Mouse (Mus musculus): ENCODE measurements around the gene Espl1. TPM values are rescaled to one million over a fixed set of nuclear protein-coding genes. Genes with fewer than 3 reads are reported as not detected.

Espl1 gene
- polyA plus RNA-seq, 1 experiment from 2014 or later: 23.0 TPM

GRCm38 (mm10) chr15:102356501-102357325, 60.6 kb downstream of the Espl1 start:
- Histone ChIP-seq H3K9ac (no peak overlapping the region), H3K27ac (replicated peaks) (no peak overlapping the region), H3K36me3 (replicated peaks) (no peaks in the 10 kb centered on the region), H3K4me3 (replicated peaks) (no peak overlapping the region), H3K4me1 (replicated peaks) (peaks cover 22% of the 10 kb centered on the region), H3K27me3 (peaks cover 91% of the 10 kb centered on the region), H3K4me2 (peak overlapping the region; percentile 79), H3K9me3 (replicated peaks) (no peaks in the 10 kb centered on the region)
- no peak for ATAC-seq (ENCODE audit: insufficient read depth)
- 33% methylated on average over 16 of the region's 16 CpGs for WGBS (ENCODE audit: insufficient replicate concordance)

DNA sequence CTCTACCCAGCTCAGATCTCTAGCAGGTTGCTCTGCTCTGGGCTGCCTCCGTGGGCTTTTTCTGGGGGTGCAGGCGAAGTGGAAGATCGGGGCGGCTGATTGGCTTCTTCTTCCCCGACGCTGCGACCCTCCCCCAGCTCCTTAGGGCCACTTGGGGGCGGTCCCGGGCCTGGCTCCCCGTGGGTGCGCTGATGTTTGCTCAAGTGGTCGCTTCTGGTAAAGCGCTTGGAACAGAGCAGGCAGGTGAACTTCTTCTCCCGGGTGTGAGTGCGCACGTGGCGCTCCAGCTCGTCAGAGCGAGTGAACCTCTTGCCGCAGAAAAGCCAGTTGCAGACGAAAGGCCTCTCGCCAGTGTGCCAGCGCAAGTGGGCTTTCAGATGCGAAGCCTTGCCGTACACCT, 62.1 kb downstream of the Espl1 start:
- peaks cover 28% of the 10 kb centered on the region for H3K4me1 ChIP-seq (replicated peaks)
- H3K27me3 ChIP-seq: peaks cover 94% of the 10 kb centered on the region
- no peak overlapping the region for H3K27ac ChIP-seq (replicated peaks)
- no peak overlapping the region for H3K4me3 ChIP-seq (replicated peaks)
- H3K36me3 ChIP-seq (replicated peaks): no peaks in the 10 kb centered on the region
- H3K9ac ChIP-seq: no peak overlapping the region
- no peak overlapping the region; the same call in 1 of the 2 replicates for H3K4me2 ChIP-seq
- H3K9me3 ChIP-seq (replicated peaks): no peaks in the 10 kb centered on the region
- no peak for ATAC-seq (ENCODE audit: insufficient read depth)
- 2% methylated on average over 25 of the region's 25 CpGs for WGBS (ENCODE audit: insufficient replicate concordance)

- Histone ChIP-seq H3K4me1 (replicated peaks) (peaks cover 28% of the 10 kb centered on the region), H3K36me3 (replicated peaks) (no peaks in the 10 kb centered on the region), H3K27ac (replicated peaks) (no peak overlapping the region), H3K4me2 (no peak overlapping the region), H3K27me3 (peaks cover 97% of the 10 kb centered on the region), H3K4me3 (replicated peaks) (no peak overlapping the region), H3K9ac (no peak overlapping the region), H3K9me3 (replicated peaks) (no peaks in the 10 kb centered on the region)
- 32% methylated on average over 5 of the region's 5 CpGs for WGBS (ENCODE audit: insufficient replicate concordance)
- no peak for ATAC-seq (ENCODE audit: insufficient read depth)
Observed at GRCm38 (mm10) chr15:102358834-102359233, 62.8 kb downstream of the Espl1 start.

GRCm38 (mm10) chr15:102362648-102363047, 66.6 kb downstream of the Espl1 start:
- Histone ChIP-seq H3K36me3 (replicated peaks) (no peaks in the 10 kb centered on the region), H3K27me3 (peaks cover 96% of the 10 kb centered on the region), H3K4me3 (replicated peaks) (no peak overlapping the region), H3K27ac (replicated peaks) (no peak overlapping the region), H3K4me2 (peak overlapping the region; percentile 48), H3K9ac (no peak overlapping the region), H3K4me1 (replicated peaks) (peaks cover 12% of the 10 kb centered on the region; the same call in 1 of the 2 replicates), H3K9me3 (replicated peaks) (no peaks in the 10 kb centered on the region)
- WGBS (ENCODE audit: insufficient replicate concordance): 6% methylated on average over 14 of the region's 14 CpGs
- ATAC-seq (ENCODE audit: insufficient read depth): no peak

GRCm38 (mm10) chr15:102364678-102365077, 68.6 kb downstream of the Espl1 start:
- Histone ChIP-seq H3K27ac (replicated peaks) (no peak overlapping the region), H3K27me3 (peaks cover 94% of the 10 kb centered on the region), H3K4me3 (replicated peaks) (no peak overlapping the region), H3K9me3 (replicated peaks) (no peaks in the 10 kb centered on the region), H3K36me3 (replicated peaks) (no peaks in the 10 kb centered on the region), H3K9ac (no peak overlapping the region), H3K4me2 (no peak overlapping the region), H3K4me1 (replicated peaks) (peaks cover 6% of the 10 kb centered on the region; the same call in 1 of the 2 replicates)
- WGBS (ENCODE audit: insufficient replicate concordance): 62% methylated on average over 1 of the region's 1 CpGs
- ATAC-seq (ENCODE audit: insufficient read depth): no peak

GRCm38 (mm10) chr15:102366238-102366637, 70.2 kb downstream of the Espl1 start:
- H3K4me3 ChIP-seq (replicated peaks): no peak overlapping the region
- no peaks in the 10 kb centered on the region for H3K9me3 ChIP-seq (replicated peaks)
- peaks cover 94% of the 10 kb centered on the region for H3K27me3 ChIP-seq
- H3K9ac ChIP-seq: no peak overlapping the region; the same call in 1 of the 2 replicates
- 22% methylated on average over 7 of the region's 7 CpGs for WGBS (ENCODE audit: insufficient replicate concordance)
- ATAC-seq (ENCODE audit: insufficient read depth): no peak
- H3K4me1 ChIP-seq (replicated peaks): peaks cover 9% of the 10 kb centered on the region; the same call in 1 of the 2 replicates
- H3K27ac ChIP-seq (replicated peaks): no peak overlapping the region
- H3K36me3 ChIP-seq (replicated peaks): no peaks in the 10 kb centered on the region
- H3K4me2 ChIP-seq: 0 out of 2 replicates have a peak overlapping the region, but pooled peaks have one; percentile 20

DNA sequence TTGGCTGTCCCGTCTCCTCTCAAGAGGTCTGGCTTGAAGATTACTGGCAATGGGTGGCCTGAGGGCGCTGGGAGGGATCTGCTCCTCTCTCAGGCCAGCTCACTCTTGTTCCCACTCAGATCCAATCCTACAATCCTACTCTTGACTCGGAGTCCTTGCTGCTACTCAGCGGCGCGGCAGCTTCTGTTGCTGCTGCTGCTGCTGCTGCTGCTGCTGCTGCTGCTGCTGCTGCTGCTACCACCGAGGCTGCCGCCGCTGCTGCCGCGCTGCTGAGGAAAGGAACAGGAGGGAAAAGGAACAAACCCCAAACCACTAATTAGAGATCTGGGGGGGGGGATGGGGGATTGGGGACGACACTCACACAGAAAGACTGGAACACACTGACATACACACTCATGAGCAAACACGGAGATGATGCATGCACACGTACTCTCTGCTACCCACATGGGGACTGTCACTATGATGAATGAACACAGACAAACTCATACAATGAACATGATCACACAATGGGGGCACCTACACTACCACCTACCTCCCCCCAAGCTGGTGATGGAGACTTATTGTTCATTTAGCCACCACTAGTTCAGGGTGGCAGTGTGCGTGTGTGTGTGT, 70.8 kb downstream of the Espl1 start, which contains the start of gene Sp7:
Sp7 (minus strand) TSS at position 450 of the 612 bp plus-strand sequence.
- Histone ChIP-seq H3K9me3 (replicated peaks) (no peaks in the 10 kb centered on the region), H3K27ac (replicated peaks) (no peak within 1 kb of the TSS), H3K36me3 (replicated peaks) (no peaks in the 10 kb centered on the region), H3K4me2 (peak within 1 kb of the TSS; percentile 20), H3K4me1 (replicated peaks) (peaks cover 9% of the 10 kb centered on the region; the same call in 1 of the 2 replicates), H3K9ac (no peak within 1 kb of the TSS; the same call in 1 of the 2 replicates), H3K4me3 (replicated peaks) (no peak within 1 kb of the TSS), H3K27me3 (peaks cover 97% of the 10 kb centered on the region)
- ATAC-seq (ENCODE audit: insufficient read depth): no peak
- WGBS (ENCODE audit: insufficient replicate concordance): 8% methylated on average over 15 of the region's 15 CpGs

GRCm38 (mm10) chr15:102369972-102370371, 73.9 kb downstream of the Espl1 start:
- peaks cover 85% of the 10 kb centered on the region for H3K27me3 ChIP-seq

GRCm38 (mm10) chr15:102370727-102371126, 74.7 kb downstream of the Espl1 start:
- ATAC-seq (ENCODE audit: insufficient read depth): no peak
- peaks cover 3% of the 10 kb centered on the region; the same call in 1 of the 2 replicates for H3K4me1 ChIP-seq (replicated peaks)
- H3K4me3 ChIP-seq (replicated peaks): no peak overlapping the region
- WGBS (ENCODE audit: insufficient replicate concordance): 17% methylated on average over 10 of the region's 10 CpGs
- no peak overlapping the region for H3K27ac ChIP-seq (replicated peaks)
- H3K9me3 ChIP-seq (replicated peaks): no peaks in the 10 kb centered on the region
- H3K9ac ChIP-seq: no peak overlapping the region
- no peak overlapping the region for H3K4me2 ChIP-seq
- peaks cover 85% of the 10 kb centered on the region for H3K27me3 ChIP-seq
- no peaks in the 10 kb centered on the region for H3K36me3 ChIP-seq (replicated peaks)

More at GRCm38 (mm10) chr15:102369972-102370371, 73.9 kb downstream of the Espl1 start:
- H3K36me3 ChIP-seq (replicated peaks): no peaks in the 10 kb centered on the region
- H3K27ac ChIP-seq (replicated peaks): no peak overlapping the region
- H3K4me3 ChIP-seq (replicated peaks): no peak overlapping the region
- H3K4me2 ChIP-seq: no peak overlapping the region
- no peaks in the 10 kb centered on the region for H3K9me3 ChIP-seq (replicated peaks)
- WGBS (ENCODE audit: insufficient replicate concordance): 13% methylated on average over 13 of the region's 13 CpGs
- peaks cover 3% of the 10 kb centered on the region; the same call in 1 of the 2 replicates for H3K4me1 ChIP-seq (replicated peaks)
- no peak overlapping the region for H3K9ac ChIP-seq
- no peak for ATAC-seq (ENCODE audit: insufficient read depth)

Data from liver, embryonic 15.5 days (tissue).